Mouse (Mus musculus) monocyte, adult 2 months (primary cell): Measurements from ENCODE around the gene Styx.
"Not testable (repeated sequence)": the region's sequence is repeated elsewhere in the genome, so short reads cannot be mapped to it uniquely, and the experiment has no call there.

Source experiments
- DNase-seq, 2 experiments: peaks; one replicate each; pipeline ENCODE4 v3.0.0; 2022; ENCODE audit warnings: low spot score in 2 of 2, low read depth in 1 of 2

Styx gene

GRCm38 (mm10) chr14:45464036-45465035 lies 113.4 kb downstream of the Styx start:
- DNase-seq, result no peak

DNA sequence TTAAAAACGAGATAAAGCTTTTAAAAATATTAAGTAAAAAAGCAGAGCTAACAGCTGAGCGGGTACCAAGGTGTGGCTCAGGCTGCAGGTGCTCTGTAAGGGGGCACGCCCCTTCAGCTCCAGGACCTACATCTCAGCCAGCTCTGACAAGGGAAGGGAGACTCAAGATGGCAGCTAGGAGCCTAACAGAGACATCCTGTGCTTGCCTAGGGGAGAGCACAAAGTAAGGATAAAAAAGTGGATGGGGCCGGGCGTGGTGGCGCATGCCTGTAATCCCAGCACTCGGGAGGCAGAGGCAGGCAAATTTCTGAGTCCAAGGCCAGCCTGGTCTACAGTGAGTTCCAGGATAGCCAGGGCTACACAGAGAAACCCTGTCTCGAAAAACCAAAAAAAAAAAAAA lies 115.5 kb downstream of the Styx start:
- not testable (repeated sequence) for DNase-seq

- DNase-seq, result no peak
Measured at GRCm38 (mm10) chr14:45469446-45469845, 118.6 kb downstream of the Styx start.
